Comparison of ENCODE assay signal across 10 mouse cellular contexts in genomic region chr2:166442997-166443396, GRCm38 (mm10).
DNase-seq lines count a peak whose midpoint lies in the region; ATAC-seq and TF ChIP-seq lines count a peak whose summit lies in the region.
"Had no signal": no experiment of that assay in that cellular context is flagged by ENCODE, and none has a peak within 500 bp of the region (broad histone marks: within the 10 kb centered on the region; RNA-seq: fewer than 3 reads in every experiment).

No protein-coding gene starts in this region.

- peak overlapping the region; percentile 59 for H3K27ac ChIP-seq in heart, embryonic 10.5 days
- peak overlapping the region; percentile 39 for H3K27ac ChIP-seq in hindbrain, embryonic 16.5 days (ENCODE audit: low read depth, low read length)
- H3K27ac ChIP-seq in midbrain, embryonic 15.5 days: peak overlapping the region; percentile 40

- no peak overlapping the region for H3K4me2 ChIP-seq in hindbrain, embryonic 16.5 days (ENCODE audit: low read length)
- H3K4me2 ChIP-seq in midbrain, embryonic 15.5 days: no peak overlapping the region

- no peaks in the 10 kb centered on the region for H3K27me3 ChIP-seq in heart, embryonic 10.5 days (ENCODE audit: insufficient read depth, poor library complexity, severe bottlenecking)
- peaks cover 3% of the 10 kb centered on the region; the same call in 1 of the 2 replicates for H3K27me3 ChIP-seq in hindbrain, embryonic 16.5 days (replicated peaks; ENCODE audit: control insufficient read depth, insufficient read depth, low read length)
- H3K27me3 ChIP-seq in midbrain, embryonic 15.5 days (replicated peaks): no peaks in the 10 kb centered on the region; the same call in 1 of the 2 replicates

- 0 out of 2 replicates have a peak overlapping the region, but pooled peaks have one; percentile 31 for H3K9ac ChIP-seq in hindbrain, embryonic 16.5 days (ENCODE audit: low read depth, low read length)
- no peak overlapping the region for H3K9ac ChIP-seq in midbrain, embryonic 15.5 days
- H3K9ac ChIP-seq: liver, postnatal 0 days had no signal

- H3K4me3 ChIP-seq in heart, embryonic 10.5 days: no peak overlapping the region
- H3K4me3 ChIP-seq in hindbrain, embryonic 16.5 days (ENCODE audit: low read length): no peak overlapping the region
- H3K4me3 ChIP-seq in midbrain, embryonic 15.5 days: no peak overlapping the region

- no peak for TF ChIP-seq CTCF in brain, embryonic 14.5 days (IDR thresholded peaks at IDR 0.05; ENCODE audit: borderline replicate concordance, extremely low read depth, insufficient read depth, insufficient read length)

- peaks cover 58% of the 10 kb centered on the region for H3K4me1 ChIP-seq in heart, embryonic 10.5 days
- peaks cover 21% of the 10 kb centered on the region for H3K4me1 ChIP-seq in hindbrain, embryonic 16.5 days (ENCODE audit: control insufficient read depth, insufficient read depth, low read depth, low read length)
- H3K4me1 ChIP-seq in midbrain, embryonic 15.5 days: peaks cover 28% of the 10 kb centered on the region

- 59% methylated on average over 15 of the region's 15 CpGs for WGBS in heart, embryonic 10.5 days
- 19% methylated on average over 15 of the region's 15 CpGs for WGBS in hindbrain, embryonic 16.5 days
- 27% methylated on average over 15 of the region's 15 CpGs for WGBS in midbrain, embryonic 15.5 days

- DNase-seq in heart, embryonic 10.5 days (ENCODE audit: low spot score): no peak
- DNase-seq in heart, adult 11 months: no peak
- DNase-seq in brain, embryonic 14.5 days (ENCODE audit: low read depth): peak; percentile 85
- no peak for DNase-seq in spleen, adult 12 weeks (ENCODE audit: low spot score)
- no peak for DNase-seq in spleen, postnatal 14 days (ENCODE audit: low spot score in 2 of 2)
- DNase-seq in adrenal gland, postnatal 25 days: no peak
- DNase-seq: kidney, adult 18-20 months; liver, postnatal 0 days had no signal

- no peaks in the 10 kb centered on the region for H3K36me3 ChIP-seq in heart, embryonic 10.5 days
- no peaks in the 10 kb centered on the region for H3K36me3 ChIP-seq in hindbrain, embryonic 16.5 days (ENCODE audit: control insufficient read depth, insufficient read depth, low read length)
- no peaks in the 10 kb centered on the region for H3K36me3 ChIP-seq in midbrain, embryonic 15.5 days (replicated peaks)

- TF ChIP-seq POLR2A in brain, embryonic 14.5 days (IDR thresholded peaks at IDR 0.05; ENCODE audit: borderline replicate concordance, extremely low read depth, insufficient read depth, insufficient read length, poor library complexity, severe bottlenecking): no peak

- ATAC-seq in hindbrain, embryonic 16.5 days: peak; percentile 64; the same call in 1 of the 2 replicates
- ATAC-seq in midbrain, embryonic 15.5 days (replicated peaks): 0 out of 2 replicates have a peak, but pooled peaks have one; percentile 24
- ATAC-seq: liver, postnatal 0 days had no signal

- H3K9me3 ChIP-seq in heart, embryonic 10.5 days: no peaks in the 10 kb centered on the region
- no peaks in the 10 kb centered on the region for H3K9me3 ChIP-seq in hindbrain, embryonic 16.5 days (ENCODE audit: control insufficient read depth, low read length)
- no peaks in the 10 kb centered on the region for H3K9me3 ChIP-seq in midbrain, embryonic 15.5 days
